Mouse (Mus musculus) right cerebral cortex, postnatal 25 days (tissue): ENCODE measurements around the gene Mapk8ip1.

ENCODE experiments used
- DNase-seq: peaks from one replicate; pipeline ENCODE4 v3.0.0; 2022

The Mapk8ip1 gene

GRCm38 (mm10) chr2:92401091-92401561, at the start of gene Mapk8ip1:
TSS of gene Mapk8ip1 (minus strand) at chr2:92401263.
- DNase-seq, result no peak

- DNase-seq, result no peak
Measured at GRCm38 (mm10) chr2:92447121-92447740, 46.2 kb upstream of the Mapk8ip1 start.

- DNase-seq, result no peak
Measured at GRCm38 (mm10) chr2:92446656-92447055, 45.6 kb upstream of the Mapk8ip1 start.

GRCm38 (mm10) chr2:92445890-92446289, 44.8 kb upstream of the Mapk8ip1 start:
- DNase-seq, result no peak

- no peak for DNase-seq
Measured at GRCm38 (mm10) chr2:92444376-92444775, 43.3 kb upstream of the Mapk8ip1 start.

- DNase-seq, result no peak
Measured at GRCm38 (mm10) chr2:92443313-92443712, 42.2 kb upstream of the Mapk8ip1 start.

GRCm38 (mm10) chr2:92442419-92443001, 41.4 kb upstream of the Mapk8ip1 start:
- peak; percentile 67 for DNase-seq

- no peak for DNase-seq
Measured at GRCm38 (mm10) chr2:92440432-92440831, 39.4 kb upstream of the Mapk8ip1 start.

- no peak for DNase-seq
Measured at GRCm38 (mm10) chr2:92438567-92438966, 37.5 kb upstream of the Mapk8ip1 start.

GRCm38 (mm10) chr2:92437875-92438274, 36.8 kb upstream of the Mapk8ip1 start:
- peak; percentile 75 for DNase-seq

- no peak for DNase-seq
Measured at GRCm38 (mm10) chr2:92437366-92437765, 36.3 kb upstream of the Mapk8ip1 start.

GRCm38 (mm10) chr2:92435023-92435422, 34.0 kb upstream of the Mapk8ip1 start:
- DNase-seq, result no peak

- DNase-seq, result no peak
Measured at GRCm38 (mm10) chr2:92434375-92434745, 33.3 kb upstream of the Mapk8ip1 start.

- peak; percentile 99 for DNase-seq
Measured at GRCm38 (mm10) chr2:92433578-92434374, 32.7 kb upstream of the Mapk8ip1 start, which contains the start of gene Cry2. TSS of gene Cry2 (minus strand) at chr2:92434043.

- DNase-seq, result no peak
Measured at GRCm38 (mm10) chr2:92432299-92433295, 31.5 kb upstream of the Mapk8ip1 start.

GRCm38 (mm10) chr2:92431611-92432179, 30.6 kb upstream of the Mapk8ip1 start:
- peak; percentile 39 for DNase-seq

- peak; percentile 71 for DNase-seq
Measured at GRCm38 (mm10) chr2:92430723-92431541, 29.9 kb upstream of the Mapk8ip1 start.

GRCm38 (mm10) chr2:92430089-92430488, 29.0 kb upstream of the Mapk8ip1 start:
- DNase-seq, result no peak

- peak; percentile 80 for DNase-seq
Measured at GRCm38 (mm10) chr2:92427882-92428281, 26.8 kb upstream of the Mapk8ip1 start.

- no peak for DNase-seq
Measured at GRCm38 (mm10) chr2:92426426-92426825, 25.4 kb upstream of the Mapk8ip1 start.

- no peak for DNase-seq
Measured at GRCm38 (mm10) chr2:92425366-92425765, 24.3 kb upstream of the Mapk8ip1 start.
